Comparison of ENCODE assay signal across 26 mouse cellular contexts in the genomic region with DNA sequence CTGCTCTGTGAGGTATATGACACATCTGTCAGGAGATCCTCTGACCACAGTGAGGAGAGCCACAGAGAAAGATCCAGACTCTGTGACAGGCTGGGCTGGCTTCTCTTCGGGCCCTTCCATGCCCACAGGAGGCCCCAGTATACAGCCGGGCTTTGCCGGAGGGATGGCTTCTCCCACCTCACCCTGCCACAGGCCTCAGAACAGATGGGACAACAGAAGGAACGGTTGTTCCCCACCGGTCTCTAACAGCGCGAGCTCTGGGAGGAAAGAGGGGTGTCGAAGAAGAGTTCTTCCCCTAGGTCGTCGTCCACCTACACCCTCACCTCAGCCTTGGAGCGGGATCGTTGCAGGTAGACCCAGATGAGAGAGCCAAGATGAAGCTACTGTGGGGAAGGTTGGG.
A peak's percentile ranks its signal among the peaks of the same experiment; 100 is the strongest.
DNase-seq lines count a peak whose midpoint lies in the region; ATAC-seq lines count a peak whose summit lies in the region.
"Had no signal": no experiment of that assay in that cellular context is flagged by ENCODE, and none has a peak within 500 bp of the region (broad histone marks: within the 10 kb centered on the region; RNA-seq: fewer than 3 reads in every experiment).

No protein-coding gene starts in this region.

- no peak overlapping the region for H3K4me3 ChIP-seq in forebrain, embryonic 15.5 days
- H3K4me3 ChIP-seq in forebrain, embryonic 16.5 days (replicated peaks; ENCODE audit: low read length): no peak overlapping the region
- H3K4me3 ChIP-seq: embryonic facial prominence, embryonic 15.5 days; stomach, embryonic 15.5 days had no signal

- H3K4me2 ChIP-seq in forebrain, embryonic 15.5 days (replicated peaks): no peak overlapping the region
- H3K4me2 ChIP-seq in forebrain, embryonic 16.5 days (ENCODE audit: low read length): no peak overlapping the region
- H3K4me2 ChIP-seq: embryonic facial prominence, embryonic 15.5 days; heart, embryonic 11.5 days; stomach, embryonic 15.5 days had no signal

- H3K27me3 ChIP-seq in forebrain, embryonic 15.5 days: no peaks in the 10 kb centered on the region
- no peaks in the 10 kb centered on the region for H3K27me3 ChIP-seq in forebrain, embryonic 16.5 days (replicated peaks; ENCODE audit: control insufficient read depth, insufficient read depth, low read length)
- H3K27me3 ChIP-seq: embryonic facial prominence, embryonic 15.5 days; stomach, embryonic 15.5 days had no signal

- peak; percentile 63 for DNase-seq in cerebellum, adult 9-11 months
- peak; percentile 45 for DNase-seq in brain, adult 2 months (ENCODE audit: low read depth, low spot score)
- peak; percentile 48 to 53 for DNase-seq in cerebellum, postnatal 36 days
- no peak for DNase-seq in thymus, postnatal 25 days
- DNase-seq: adrenal gland, postnatal 14 days; gastrocnemius, postnatal 25 days; heart, adult 11 months; heart, postnatal 36 days; kidney, adult 8-10 months; kidney, postnatal 4 days; layer of hippocampus, postnatal 36 days; liver; lung, adult 2 months; lung, postnatal 10 days; right cerebral cortex, postnatal 25 days had no signal

- H3K36me3 ChIP-seq in forebrain, embryonic 15.5 days: no peaks in the 10 kb centered on the region
- H3K36me3 ChIP-seq in forebrain, embryonic 16.5 days (ENCODE audit: control insufficient read depth, insufficient read depth): no peaks in the 10 kb centered on the region
- H3K36me3 ChIP-seq: embryonic facial prominence, embryonic 15.5 days; stomach, embryonic 15.5 days had no signal

- H3K9ac ChIP-seq in forebrain, embryonic 15.5 days (replicated peaks): no peak overlapping the region
- no peak overlapping the region for H3K9ac ChIP-seq in forebrain, embryonic 16.5 days (replicated peaks; ENCODE audit: low read depth, low read length)
- H3K9ac ChIP-seq: embryonic facial prominence, embryonic 15.5 days; liver, embryonic 14.5 days; stomach, embryonic 15.5 days had no signal

- ATAC-seq in cerebellum, adult (ENCODE audit: insufficient number of reproducible peaks, low FRiP score, low TSS enrichment): no peak
- ATAC-seq in forebrain, embryonic 15.5 days (replicated peaks): no peak; the same call in 1 of the 2 replicates
- ATAC-seq in forebrain, embryonic 16.5 days: no peak; the same call in 1 of the 2 replicates
- ATAC-seq: CD4-positive, CD25-positive, alpha-beta regulatory T cell, adult 4 months; midbrain, embryonic 16.5 days had no signal

- H3K4me1 ChIP-seq in forebrain, embryonic 15.5 days: peaks cover 41% of the 10 kb centered on the region
- H3K4me1 ChIP-seq in forebrain, embryonic 16.5 days (replicated peaks; ENCODE audit: control insufficient read depth, insufficient read depth, low read length): peaks cover 35% of the 10 kb centered on the region

- H3K9me3 ChIP-seq in forebrain, embryonic 15.5 days: no peaks in the 10 kb centered on the region
- H3K9me3 ChIP-seq in forebrain, embryonic 16.5 days (ENCODE audit: control insufficient read depth, low read length): no peaks in the 10 kb centered on the region
- H3K9me3 ChIP-seq: embryonic facial prominence, embryonic 15.5 days; stomach, embryonic 15.5 days had no signal

- H3K27ac ChIP-seq in forebrain, embryonic 15.5 days (replicated peaks): peak overlapping the region; percentile 36; the same call in 1 of the 2 replicates
- no peak overlapping the region for H3K27ac ChIP-seq in forebrain, embryonic 16.5 days (ENCODE audit: low read length)
- H3K27ac ChIP-seq: embryonic facial prominence, embryonic 15.5 days; kidney, postnatal 0 days; liver, embryonic 14.5 days; macrophage; stomach, embryonic 15.5 days had no signal

- WGBS in forebrain, embryonic 15.5 days: 63% methylated on average over 12 of the region's 12 CpGs
- WGBS in forebrain, embryonic 16.5 days: 66% methylated on average over 12 of the region's 12 CpGs
